Mouse (Mus musculus): ENCODE results near the gene Rfx1.

GRCm38 (mm10) chr8:84104697-84105609, 38.3 kb downstream of the Rfx1 start, which contains the start of gene Dcaf15:
- TF ChIP-seq GATA1 (IDR thresholded peaks at IDR 0.05; ENCODE audit: low read length) (no peak), TAL1 (IDR thresholded peaks at IDR 0.05; ENCODE audit: low read length) (no peak)

Data from erythroblast, embryonic 14.5 days (primary cell).